Comparison of ENCODE assay signal across 28 mouse cellular contexts in genomic region chr13:21642418-21642817, GRCm38 (mm10). TPM values are rescaled to one million over a fixed set of nuclear protein-coding genes. Genes with fewer than 3 reads are reported as not detected.
"Had no signal": no experiment of that assay in that cellular context is flagged by ENCODE, and none has a peak within 500 bp of the region (broad histone marks: within the 10 kb centered on the region; RNA-seq: fewer than 3 reads in every experiment).

Gene Olfr11 (minus strand): TSS chr13:21642518.

- H3K27me3 ChIP-seq: megakaryocyte, embryonic 14.5 days; midbrain, embryonic 12.5 days; neural tube, embryonic 13.5 days; neural tube, embryonic 15.5 days had no signal

- H3K9ac ChIP-seq: lung, embryonic 14.5 days; midbrain, embryonic 12.5 days; neural tube, embryonic 13.5 days; neural tube, embryonic 15.5 days had no signal

- H3K4me3 ChIP-seq: megakaryocyte, embryonic 14.5 days; midbrain, embryonic 10.5 days; midbrain, embryonic 12.5 days; myocyte; neural tube, embryonic 13.5 days; neural tube, embryonic 15.5 days had no signal

- H3K4me2 ChIP-seq: lung, embryonic 14.5 days; midbrain, embryonic 12.5 days; neural tube, embryonic 13.5 days; neural tube, embryonic 15.5 days had no signal

- H3K4me1 ChIP-seq: megakaryocyte, embryonic 14.5 days; midbrain, embryonic 10.5 days; midbrain, embryonic 12.5 days; neural tube, embryonic 13.5 days; neural tube, embryonic 15.5 days had no signal

- H3K9me3 ChIP-seq: midbrain, embryonic 10.5 days; midbrain, embryonic 12.5 days; neural tube, embryonic 13.5 days; neural tube, embryonic 15.5 days had no signal

- DNase-seq: lung, adult 18-20 months; lung, embryonic 14.5 days; lung, postnatal 14 days; lung, postnatal 36 days; midbrain, embryonic 14.5 days; retina, postnatal 1 day; right cerebral cortex, adult 18-20 months; right cerebral cortex, postnatal 25 days; right cerebral cortex, postnatal 4 days; spleen, adult 18-20 months; thymus, adult 18-20 months; thymus, postnatal 14 days; thymus, postnatal 36 days had no signal

- H3K36me3 ChIP-seq: midbrain, embryonic 10.5 days; midbrain, embryonic 12.5 days; neural tube, embryonic 13.5 days; neural tube, embryonic 15.5 days had no signal

- H3K27ac ChIP-seq: macrophage; midbrain, embryonic 10.5 days; midbrain, embryonic 12.5 days; neural tube, embryonic 13.5 days; neural tube, embryonic 15.5 days had no signal

- ATAC-seq: midbrain, embryonic 16.5 days had no signal

RNA-seq across cellular contexts. Expression of gene Olfr11, which starts in this region (rescaled TPM):
- total RNA-seq: megakaryocyte progenitor cell, adult 5-6 weeks had no signal
- polyA plus RNA-seq: lung, embryonic 14.5 days; lung, embryonic 16.5 days; macrophage; midbrain, embryonic 10.5 days; midbrain, embryonic 12.5 days; midbrain, embryonic 14.5 days; midbrain, embryonic 16.5 days; myocyte; neural tube, embryonic 11.5 days; small intestine, adult 2 months; stomach, embryonic 14.5 days; stomach, embryonic 16.5 days; thymus, postnatal 0 days had no signal
